Mouse (Mus musculus) adrenal gland, adult (tissue): ENCODE data around the gene Prkce.

ENCODE experiments used
- DNase-seq, 2 experiments: peaks; one replicate each; pipeline ENCODE4 v3.0.0; 2022 to 2023; ENCODE audit warnings: low spot score in 1 of 2; ENCODE audit not compliant: inconsistent age in 2 of 2

The Prkce gene

DNA sequence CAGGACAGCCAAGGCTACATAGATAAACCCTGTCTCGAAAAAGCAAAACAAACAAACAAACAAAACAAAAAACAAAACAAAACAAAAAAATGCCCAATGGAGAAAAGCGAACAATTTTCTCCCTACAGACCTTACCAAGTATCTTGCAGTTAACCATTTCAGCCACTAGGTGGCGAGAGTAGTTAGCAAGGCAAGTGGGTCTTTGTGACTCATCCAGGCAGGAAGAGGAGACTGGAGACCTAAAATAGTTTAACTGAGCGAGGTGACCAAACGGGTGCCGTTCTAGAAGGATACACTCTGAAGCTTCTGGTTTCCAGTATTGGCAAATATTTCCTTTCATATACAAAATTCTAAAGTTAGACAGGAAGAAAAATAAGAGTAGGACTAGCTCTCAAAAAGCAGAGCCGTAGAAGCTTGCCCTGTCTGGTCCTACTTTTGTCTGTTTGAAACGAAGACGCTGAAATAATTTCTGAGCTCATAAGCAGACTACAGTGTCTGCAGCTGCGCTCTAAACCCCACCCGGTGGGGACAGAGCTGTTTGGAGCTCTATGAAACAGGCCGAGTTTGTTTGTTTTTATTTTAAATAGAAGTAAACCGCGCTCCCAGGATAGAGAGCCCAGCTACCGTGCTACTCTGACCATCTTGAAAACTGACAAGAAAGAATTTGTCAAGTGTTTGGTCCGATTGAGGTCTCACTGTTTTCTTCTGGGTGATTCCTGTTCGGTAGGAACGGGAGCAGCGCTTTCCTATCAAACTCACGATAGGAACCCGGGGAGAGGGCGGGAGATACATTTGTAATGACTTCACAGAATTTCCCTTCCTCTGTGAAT, 368.5 kb downstream of the Prkce start:
- peak; percentile 75 to 94 for DNase-seq

- peak in 1 of 2 experiments; percentile 25 for DNase-seq
Measured at GRCm38 (mm10) chr17:86539881-86540430, 372.4 kb downstream of the Prkce start.

DNA sequence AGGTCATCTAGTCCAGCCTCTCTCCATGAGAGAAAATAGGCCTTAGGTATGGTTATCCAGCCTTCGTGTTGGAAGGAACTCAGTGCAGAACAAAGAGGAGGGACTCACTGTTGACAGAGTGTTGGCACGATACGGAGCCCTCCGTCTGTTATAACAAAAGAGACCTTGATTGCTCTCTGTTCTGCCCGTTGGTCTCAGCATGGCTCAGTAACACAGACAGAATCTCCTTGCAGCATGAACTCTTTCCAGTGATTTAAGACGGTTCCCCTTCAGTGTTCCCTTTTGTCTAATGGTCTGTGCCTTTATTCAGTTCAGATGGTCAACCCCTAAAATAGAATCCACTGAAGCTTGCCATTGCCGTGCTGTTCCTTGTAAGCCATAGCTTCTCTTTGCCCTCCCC, 378.9 kb downstream of the Prkce start:
- DNase-seq, result no peak

DNA sequence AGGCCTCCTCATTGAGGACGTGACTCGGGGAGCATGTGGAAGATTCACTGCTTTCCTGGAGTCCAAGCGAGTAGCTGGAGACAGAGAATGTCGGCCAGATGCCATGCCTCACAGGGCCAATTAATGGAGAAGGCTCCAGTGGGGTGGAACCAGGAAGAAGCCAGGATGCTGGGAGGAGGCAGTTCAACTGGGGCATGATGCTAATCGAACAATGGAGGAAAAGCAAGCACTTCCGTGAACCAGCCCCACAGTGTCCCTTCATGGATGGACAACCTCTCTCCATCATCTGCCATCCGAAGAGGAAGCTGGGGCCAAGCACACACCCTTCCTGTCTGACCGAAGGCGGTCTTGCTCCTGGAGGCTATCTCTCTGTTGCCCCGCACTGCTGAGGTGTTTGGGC, 381.5 kb downstream of the Prkce start:
- peak in 1 of 2 experiments; percentile 29 for DNase-seq

DNA sequence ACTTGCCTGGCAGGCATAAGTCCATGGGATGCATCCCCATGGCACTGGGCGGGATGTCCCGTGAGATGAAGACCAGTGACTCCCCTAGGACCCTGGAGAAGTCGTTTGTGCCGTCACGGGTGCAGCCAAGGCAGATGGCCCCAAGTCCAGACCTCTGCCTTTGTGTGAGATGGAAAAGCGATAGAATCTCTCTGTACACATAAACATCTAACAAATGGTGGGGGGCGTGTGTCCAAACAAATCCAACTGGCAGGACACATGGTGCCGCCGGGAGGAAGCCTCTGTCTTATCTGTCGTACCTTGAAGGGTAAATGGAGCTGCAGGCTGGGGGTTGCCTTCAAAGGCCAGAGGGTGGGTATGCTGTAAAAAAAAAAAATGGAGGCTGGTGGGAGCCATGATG, 384.0 kb downstream of the Prkce start:
- no peak for DNase-seq

DNA sequence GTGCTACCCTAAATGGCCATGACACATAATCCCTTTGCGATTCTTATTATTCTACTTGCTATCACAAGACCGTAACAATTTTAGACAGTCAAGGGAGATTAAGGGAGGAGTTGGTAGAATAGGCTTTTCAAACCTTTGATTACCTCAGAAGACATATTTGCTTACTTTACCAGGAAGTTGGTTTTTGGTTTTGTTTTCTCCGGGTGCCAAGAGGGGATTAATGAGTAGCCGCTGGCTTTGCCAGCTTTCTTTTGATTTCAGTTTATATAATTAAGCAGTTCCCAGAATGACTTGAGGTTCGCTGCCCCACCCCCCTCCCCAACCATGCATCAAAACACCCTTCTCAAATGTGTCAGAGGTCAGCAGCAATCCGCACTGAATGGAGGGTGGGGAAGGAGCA, 384.4 kb downstream of the Prkce start:
- no peak for DNase-seq

- DNase-seq, result peak; percentile 48 to 78
Measured at GRCm38 (mm10) chr17:86559206-86559891, 391.8 kb downstream of the Prkce start.

- peak; percentile 22 to 49 for DNase-seq
Measured at GRCm38 (mm10) chr17:86560499-86560898, 392.9 kb downstream of the Prkce start.

GRCm38 (mm10) chr17:86570491-86570890, 402.9 kb downstream of the Prkce start:
- DNase-seq, result no peak

DNA sequence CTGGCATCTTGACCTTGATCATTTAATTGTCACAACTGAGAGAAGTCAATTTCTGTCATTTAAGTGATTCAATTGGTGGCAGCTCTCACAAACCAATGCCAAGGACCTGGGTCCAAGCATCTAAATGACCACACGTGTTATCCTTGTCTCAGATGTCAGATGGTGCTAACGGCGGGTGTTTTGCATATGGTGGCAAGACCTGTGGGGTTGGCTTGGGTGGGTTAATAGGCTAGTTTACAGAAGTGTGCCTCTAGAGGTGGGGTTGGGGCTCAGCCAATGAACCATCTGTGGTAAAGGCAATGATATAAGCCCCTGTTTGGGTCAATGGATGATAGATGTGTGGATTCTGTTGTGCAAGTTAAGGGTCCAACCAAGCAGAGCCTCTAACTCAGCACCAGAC, 403.7 kb downstream of the Prkce start:
- DNase-seq, result no peak

DNA sequence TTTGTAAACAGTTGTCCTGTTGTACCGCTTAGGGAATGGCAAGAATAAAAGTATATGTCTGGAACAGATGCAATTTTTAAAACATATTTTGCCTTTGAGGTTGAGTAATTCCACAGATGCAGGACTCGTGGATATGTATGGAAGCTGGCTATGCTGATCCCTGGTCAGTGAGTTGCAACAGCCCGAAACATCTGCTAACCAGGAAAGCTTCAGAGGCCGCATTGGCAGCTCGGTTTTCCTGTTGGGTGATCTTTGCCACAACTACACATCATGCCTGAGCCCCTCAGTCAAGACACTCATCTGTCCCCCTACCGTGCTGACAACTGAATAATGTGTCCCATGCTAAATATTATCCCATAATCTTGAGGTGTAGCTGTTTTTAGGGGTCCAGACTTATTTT, 404.6 kb downstream of the Prkce start:
- DNase-seq, result no peak

DNA sequence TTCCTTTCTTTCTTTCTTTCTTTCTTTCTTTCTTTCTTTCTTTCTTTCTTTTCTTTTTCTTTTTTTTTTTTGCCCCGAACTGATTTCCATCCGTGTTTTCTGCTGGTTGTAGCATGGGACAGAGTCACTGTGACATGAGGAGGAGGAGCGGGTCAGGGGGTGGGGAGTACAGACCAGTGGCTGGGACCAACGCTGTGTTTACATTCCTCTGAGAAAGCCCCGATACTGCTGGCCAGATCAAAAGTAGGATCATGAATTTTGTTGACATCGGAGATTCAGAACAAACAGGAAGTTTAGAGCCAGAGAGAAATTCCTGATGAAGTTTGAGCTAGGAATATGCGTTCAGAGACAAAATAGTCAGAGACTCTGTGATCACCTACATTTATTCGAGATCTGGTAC, 405.0 kb downstream of the Prkce start:
- DNase-seq, result no peak

DNA sequence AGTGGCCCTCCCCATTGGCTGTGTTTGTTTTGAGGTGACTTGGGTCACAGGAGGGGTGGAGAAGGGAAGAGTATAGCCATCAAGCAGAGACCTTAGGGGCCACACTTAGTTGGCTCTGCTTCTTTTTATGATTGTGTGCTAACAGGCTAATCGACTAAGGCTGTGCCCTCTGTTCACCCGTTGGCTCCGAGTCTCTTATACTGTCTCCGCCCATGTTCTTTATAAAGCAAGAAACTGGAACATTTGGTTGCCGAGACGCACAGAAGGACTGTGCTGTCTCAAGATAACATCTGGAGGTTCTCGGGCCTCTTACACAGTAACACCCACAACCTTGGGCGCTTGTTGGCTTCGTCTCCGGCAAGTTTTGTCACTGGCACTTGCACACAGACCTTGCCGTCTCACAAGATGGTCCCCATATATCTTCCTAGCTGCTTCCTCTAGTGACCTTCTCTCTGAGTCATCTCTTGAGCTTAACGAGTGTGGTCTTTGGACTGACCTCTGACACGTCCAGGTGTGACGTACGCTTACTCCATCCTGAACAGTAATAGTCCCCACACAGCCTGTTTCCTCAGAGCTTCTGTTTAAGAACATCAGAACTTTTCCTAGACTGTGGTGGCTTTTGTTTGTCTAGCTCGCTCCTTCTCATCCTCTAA, 406.1 kb downstream of the Prkce start:
- no peak for DNase-seq

DNA sequence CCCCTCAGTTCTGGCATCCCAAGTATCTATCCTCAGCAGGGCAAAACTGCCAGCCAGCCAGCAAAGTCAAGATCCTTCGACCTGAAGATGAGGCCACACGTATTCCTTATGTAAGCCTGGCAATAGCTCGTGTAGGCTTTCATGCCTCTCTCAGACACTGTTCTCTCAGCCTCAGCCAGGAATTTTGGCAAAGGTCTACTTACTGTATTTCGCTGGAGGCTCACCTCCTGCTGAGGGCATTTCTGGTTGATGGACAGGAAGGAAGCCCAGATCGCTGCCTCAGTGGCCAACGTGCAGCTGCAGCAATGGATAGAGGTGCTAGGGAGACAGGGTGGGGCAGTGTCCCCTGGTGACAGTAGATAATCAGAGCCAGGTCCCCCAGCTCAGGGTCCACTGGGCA, 413.1 kb downstream of the Prkce start:
- no peak for DNase-seq

GRCm38 (mm10) chr17:86582341-86582740, 414.8 kb downstream of the Prkce start:
- DNase-seq, result no peak

- no peak for DNase-seq
Measured at GRCm38 (mm10) chr17:86586441-86586840, 418.9 kb downstream of the Prkce start.

GRCm38 (mm10) chr17:86588704-86589449, 421.3 kb downstream of the Prkce start:
- no peak for DNase-seq

- no peak for DNase-seq
Measured at GRCm38 (mm10) chr17:86589681-86590080, 422.1 kb downstream of the Prkce start.

DNA sequence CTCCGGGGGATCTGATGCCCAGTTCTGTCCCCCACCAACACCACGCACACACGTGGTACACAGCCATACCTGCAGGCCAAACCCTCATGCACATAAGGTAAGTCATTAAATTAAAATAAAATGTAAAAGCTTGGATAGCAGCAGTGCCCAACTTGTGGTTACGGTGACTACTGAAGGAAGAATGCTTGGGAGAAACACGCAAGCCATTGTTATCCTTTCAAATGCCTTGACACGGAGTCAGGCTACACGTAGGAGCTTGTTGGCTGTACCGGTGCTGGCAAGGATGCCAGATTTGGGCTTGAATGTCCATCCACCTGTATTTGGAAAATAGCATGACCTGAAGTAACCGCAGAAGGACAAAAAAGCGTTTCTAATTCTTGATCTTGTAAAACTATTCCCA, 423.7 kb downstream of the Prkce start:
- DNase-seq, result no peak

DNA sequence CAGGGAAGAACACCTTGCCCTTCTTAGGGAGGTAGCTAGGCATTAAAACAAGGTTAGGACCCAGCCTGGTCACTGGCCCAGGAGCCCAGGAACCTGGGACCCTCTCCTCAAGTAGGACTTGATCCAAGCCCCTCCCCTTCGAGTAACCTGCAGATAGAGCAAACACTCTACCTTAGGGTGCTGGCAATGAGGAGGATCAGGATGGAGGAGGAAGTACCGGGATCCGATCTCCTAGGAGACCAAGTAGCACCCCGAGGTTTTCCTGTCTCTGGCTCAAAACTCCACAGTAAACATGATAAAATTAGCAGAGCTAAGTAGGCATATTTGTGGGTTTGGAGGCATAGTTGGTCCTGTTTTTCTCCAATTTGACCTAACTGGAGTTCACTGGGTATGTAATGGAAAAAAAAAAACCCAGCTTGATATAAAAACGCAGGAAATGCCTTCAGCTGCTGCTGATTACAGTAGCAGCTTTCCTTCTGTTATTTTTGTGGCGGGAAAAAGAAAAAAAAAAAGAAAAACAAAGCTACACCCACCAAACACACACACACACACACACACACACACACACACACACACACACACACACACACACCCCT, 425.5 kb downstream of the Prkce start:
- DNase-seq, result no peak

DNA sequence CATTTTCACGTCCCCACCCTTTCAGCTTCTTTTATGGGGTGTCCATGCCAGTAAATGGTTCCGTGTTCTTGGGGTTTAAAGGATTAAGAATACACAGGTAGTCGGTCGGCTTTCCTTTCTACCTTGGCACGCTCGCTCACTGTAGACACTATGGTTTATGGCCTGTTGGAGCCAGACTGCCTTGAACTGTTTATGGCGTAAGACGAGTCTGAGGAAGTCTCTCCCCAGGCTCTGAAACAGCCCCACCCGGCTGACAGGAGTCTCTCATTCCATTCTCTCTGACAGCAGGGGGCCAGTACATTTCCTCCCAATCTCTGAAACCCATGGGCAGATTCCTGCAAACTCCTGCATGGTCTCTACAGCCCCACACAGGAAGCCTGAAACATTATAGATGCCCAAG, 427.9 kb downstream of the Prkce start:
- no peak for DNase-seq
